Mouse (Mus musculus) limb, embryonic 14.5 days (tissue): ENCODE data around the gene Pcsk6. TPM values are rescaled to one million over a fixed set of nuclear protein-coding genes. Genes with fewer than 3 reads are reported as not detected.

Experiments used
- ATAC-seq: fragments of 200-750 bp; cut with Nextera tagmentation; 2 replicates; pipeline ENCODE4 v1.8.0; 2017; ENCODE audit warnings: low read depth, moderate number of reproducible peaks, moderate TSS enrichment; ENCODE audit not compliant: low FRiP score
- DNase-seq: peaks from one replicate; pipeline ENCODE4 v3.0.0-alpha.2; 2015; ENCODE audit warnings: low spot score
- H3K27ac ChIP-seq: fragments of 300-500 bp; sonication (generic); replicated peaks from 2 replicates; pipeline ENCODE4 v1.5.1; 2014; ENCODE audit warnings: low read depth, mild to moderate bottlenecking, low read length, moderate library complexity, mixed read lengths
- H3K27me3 ChIP-seq: fragments of 300-500 bp; sonication (generic); 2 replicates; pipeline ENCODE4 v1.6.1; 2014; ENCODE audit warnings: low read length, mixed read lengths; ENCODE audit not compliant: control insufficient read depth, insufficient read depth
- H3K36me3 ChIP-seq: fragments of 300-500 bp; sonication (generic); 2 replicates; pipeline ENCODE4 v1.6.1; 2014; ENCODE audit warnings: mild to moderate bottlenecking, low read length, moderate library complexity, mixed read lengths; ENCODE audit not compliant: control insufficient read depth, insufficient read depth
- H3K4me1 ChIP-seq: fragments of 300-500 bp; sonication (generic); 2 replicates; pipeline ENCODE4 v1.6.1; 2014; ENCODE audit warnings: antibody characterized with exemption, low read length, mixed read lengths; ENCODE audit not compliant: control insufficient read depth, insufficient read depth
- H3K4me2 ChIP-seq: fragments of 300-500 bp; sonication (generic); replicated peaks from 2 replicates; pipeline ENCODE4 v1.6.1; 2014; ENCODE audit warnings: low read depth, mild to moderate bottlenecking, low read length, moderate library complexity; ENCODE audit not compliant: severe bottlenecking
- H3K4me3 ChIP-seq: fragments of 300-500 bp; sonication (generic); replicated peaks from 2 replicates; pipeline ENCODE4 v1.5.1; 2014; ENCODE audit warnings: low read length
- H3K9ac ChIP-seq: fragments of 300-500 bp; sonication (generic); 2 replicates; pipeline ENCODE4 v1.6.1; 2014; ENCODE audit warnings: mild to moderate bottlenecking, low read depth, low read length, moderate library complexity; ENCODE audit not compliant: severe bottlenecking
- H3K9me3 ChIP-seq: fragments of 300-500 bp; sonication (generic); 2 replicates; pipeline ENCODE4 v1.6.1; 2016; ENCODE audit warnings: low read length; ENCODE audit not compliant: control insufficient read depth
- POLR2A ChIP-seq: fragments of 200-500 bp; IDR thresholded peaks from 2 replicates; pipeline ENCODE4 v1.8.0; 2012; ENCODE audit warnings: inconsistent platforms, mild to moderate bottlenecking, moderate library complexity, borderline replicate concordance; ENCODE audit not compliant: insufficient read depth, insufficient read length; ENCODE audit errors: extremely low read depth
- WGBS: fragments of 180-500 bp; shearing (Covaris S2); extraction: QIAGEN DNeasy Blood & Tissue Kit; methylation state at CpG from one replicate; pipeline ENCODE4 v1.1.7; 2014; 5-methylcytosine and 5-hydroxymethylcytosine counted together
- polyA plus RNA-seq, 2 experiments: library from polyadenylated mRNA; depleted of rRNA in 1 of 2; stranded (reverse) in 1 of 2; unstranded in 1 of 2; fragments of >200 nt; fragmentation: Nextera tagmentation in 1 of 2; extraction: Ambion mirVana in 1 of 2; gene quantifications; 2 replicates each; pipeline versions ENCODE4 v1.2.1 to v1.2.3; 2012 to 2014

Gene Pcsk6
- polyA plus RNA-seq, 2 experiments, result 15.2 to 34.1 TPM

GRCm38 (mm10) chr7:65935211-65935610 is 73.7 kb downstream of the Pcsk6 start:
- Histone ChIP-seq H3K27ac (no peak overlapping the region), H3K9ac (no peak overlapping the region), H3K36me3 (no peaks in the 10 kb centered on the region), H3K4me1 (no peaks in the 10 kb centered on the region), H3K27me3 (no peaks in the 10 kb centered on the region), H3K9me3 (no peaks in the 10 kb centered on the region), H3K4me3 (no peak overlapping the region), H3K4me2 (no peak overlapping the region)
- no peak for ATAC-seq
- TF ChIP-seq POLR2A, result no peak
- DNase-seq, result no peak
- WGBS, result 24% methylated on average over 1 of the region's 1 CpGs

DNA sequence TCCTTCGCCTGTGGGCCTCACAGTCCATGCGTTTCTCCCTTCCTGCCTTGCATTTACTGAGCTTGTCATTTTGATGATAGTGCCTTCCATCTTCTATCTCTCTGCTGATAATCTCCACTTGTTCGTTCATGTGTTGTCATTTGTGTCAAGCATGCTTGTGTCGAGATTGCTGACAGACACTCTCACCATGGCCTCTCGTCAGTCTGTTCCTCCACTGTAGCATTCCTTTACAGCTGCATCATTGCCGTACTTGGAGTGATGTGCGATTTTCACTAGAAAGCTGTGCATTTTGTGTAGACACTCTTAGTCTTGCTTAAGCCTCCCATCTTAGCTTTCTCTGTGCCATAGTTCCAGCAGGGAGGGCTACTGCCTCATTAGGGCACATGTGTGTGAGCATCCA is 79.5 kb downstream of the Pcsk6 start:
- Histone ChIP-seq H3K4me1 (peaks cover 12% of the 10 kb centered on the region; the same call in 1 of the 2 replicates), H3K4me3 (no peak overlapping the region), H3K4me2 (no peak overlapping the region), H3K27me3 (no peaks in the 10 kb centered on the region), H3K36me3 (no peaks in the 10 kb centered on the region), H3K9ac (no peak overlapping the region), H3K9me3 (no peaks in the 10 kb centered on the region), H3K27ac (no peak overlapping the region)
- TF ChIP-seq POLR2A, result no peak
- DNase-seq (no peak), ATAC-seq (no peak)
- 48% methylated on average over 7 of the region's 7 CpGs for WGBS

DNA sequence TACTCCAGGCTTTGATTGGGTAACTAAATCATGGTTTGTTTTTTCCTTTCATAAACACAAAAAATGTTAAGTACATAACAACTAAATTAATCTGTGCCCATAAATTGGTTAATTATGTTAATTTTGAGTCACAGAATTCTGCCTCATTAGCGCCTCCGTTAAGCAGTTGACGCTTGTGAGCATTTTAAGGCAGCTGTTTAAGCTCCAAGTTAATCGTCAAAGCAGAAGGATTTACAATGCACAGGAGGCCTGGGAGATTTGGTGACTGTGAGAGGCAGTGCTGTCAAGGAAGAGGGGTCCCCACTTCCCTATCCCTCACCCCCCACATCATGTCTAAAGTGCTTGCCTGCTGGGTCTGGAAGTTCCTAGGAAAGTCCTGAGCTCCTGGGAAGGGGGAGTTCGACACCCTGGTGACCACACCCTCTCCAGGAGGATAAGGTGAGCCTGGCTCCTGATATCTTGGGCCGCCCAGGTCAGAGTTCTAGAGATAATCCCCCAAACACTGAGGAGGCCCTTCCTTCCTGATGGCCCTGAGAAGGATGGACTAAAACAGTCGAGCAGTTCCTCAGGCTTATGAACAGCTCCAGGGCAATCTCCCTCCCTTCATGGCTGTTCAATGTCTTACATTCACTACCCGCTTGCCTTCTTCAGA is 83.9 kb downstream of the Pcsk6 start:
- DNase-seq (no peak), ATAC-seq (no peak)
- peaks cover 11% of the 10 kb centered on the region; the same call in 1 of the 2 replicates for H3K4me1 ChIP-seq
- no peak overlapping the region for H3K27ac ChIP-seq
- no peaks in the 10 kb centered on the region for H3K27me3 ChIP-seq
- TF ChIP-seq POLR2A, result no peak
- H3K36me3 ChIP-seq, result no peaks in the 10 kb centered on the region
- no peak overlapping the region for H3K4me2 ChIP-seq
- H3K9ac ChIP-seq, result no peak overlapping the region
- WGBS, result 46% methylated on average over 8 of the region's 8 CpGs
- H3K9me3 ChIP-seq, result no peaks in the 10 kb centered on the region
- H3K4me3 ChIP-seq, result no peak overlapping the region

GRCm38 (mm10) chr7:65946397-65946796 is 84.9 kb downstream of the Pcsk6 start:
- WGBS, result 76% methylated on average over 7 of the region's 7 CpGs

DNA sequence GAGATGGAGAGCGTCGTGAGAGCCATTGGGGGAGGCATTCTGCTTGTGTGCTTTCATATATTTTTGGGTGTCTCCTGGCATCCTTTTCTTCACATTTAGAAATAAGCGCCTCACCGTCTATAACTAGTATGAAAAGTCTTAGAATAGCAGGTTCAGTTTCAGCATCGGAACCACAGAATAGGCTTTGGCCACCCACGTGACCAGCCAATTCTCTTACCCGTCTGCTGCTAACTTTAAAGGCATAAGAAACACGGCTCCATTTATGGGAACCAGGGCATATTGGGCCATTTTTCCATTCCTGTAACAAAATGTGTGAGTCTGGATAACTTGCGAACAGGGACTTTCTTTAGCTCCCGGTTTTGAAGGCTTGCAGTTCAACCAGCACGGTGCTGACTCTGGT is 87.4 kb downstream of the Pcsk6 start:
- Histone ChIP-seq H3K4me1 (no peaks in the 10 kb centered on the region), H3K36me3 (peaks cover 3% of the 10 kb centered on the region; the same call in 1 of the 2 replicates), H3K4me2 (no peak overlapping the region), H3K9ac (no peak overlapping the region), H3K27ac (no peak overlapping the region), H3K27me3 (no peaks in the 10 kb centered on the region), H3K4me3 (no peak overlapping the region), H3K9me3 (no peaks in the 10 kb centered on the region)
- TF ChIP-seq POLR2A, result no peak
- no peak for DNase-seq
- WGBS, result 92% methylated on average over 11 of the region's 11 CpGs
- no peak for ATAC-seq

More at GRCm38 (mm10) chr7:65946397-65946796, 84.9 kb downstream of the Pcsk6 start:
- ATAC-seq (no peak), DNase-seq (no peak)
- Histone ChIP-seq H3K36me3 (no peaks in the 10 kb centered on the region), H3K4me1 (peaks cover 2% of the 10 kb centered on the region; the same call in 1 of the 2 replicates), H3K9ac (no peak overlapping the region), H3K4me3 (no peak overlapping the region), H3K27ac (no peak overlapping the region), H3K4me2 (no peak overlapping the region), H3K9me3 (no peaks in the 10 kb centered on the region), H3K27me3 (no peaks in the 10 kb centered on the region)
- no peak for TF ChIP-seq POLR2A
